Mouse (Mus musculus): ENCODE data around the gene Pou2f2.

GRCm38 (mm10) chr7:25112956-25113603, 66.4 kb downstream of the Pou2f2 start:
- TF ChIP-seq CTCF (conservative IDR thresholded peaks at IDR 0.05 in 1 of 2, IDR thresholded peaks at IDR 0.05 in 1 of 2; ENCODE audit: low read depth in 2 of 2, low read length in 2 of 2) (no peak), POLR2A (IDR thresholded peaks at IDR 0.05; ENCODE audit: low read depth, low read length) (peak; percentile 36), RAD21 (IDR thresholded peaks at IDR 0.05; ENCODE audit: low read depth, low read length) (no peak), TCF12 (IDR thresholded peaks at IDR 0.05; ENCODE audit: low read depth, low read length) (peak; percentile 73), MEF2A (IDR thresholded peaks at IDR 0.05; ENCODE audit: borderline replicate concordance, low read depth, low read length) (peak; percentile 89), ZMIZ1 (IDR thresholded peaks at IDR 0.05; ENCODE audit: low read depth, low read length) (peak; percentile 34; the same call in 1 of the 2 replicates), TBP (conservative IDR thresholded peaks at IDR 0.05; ENCODE audit: low read depth, low read length) (no peak), USF1 (IDR thresholded peaks at IDR 0.05; ENCODE audit: low read depth, low read length) (no peak)
